Mouse (Mus musculus): ENCODE measurements around the gene Kcna2.
A peak's percentile ranks its signal among the peaks of the same experiment; 100 is the strongest.

DNA sequence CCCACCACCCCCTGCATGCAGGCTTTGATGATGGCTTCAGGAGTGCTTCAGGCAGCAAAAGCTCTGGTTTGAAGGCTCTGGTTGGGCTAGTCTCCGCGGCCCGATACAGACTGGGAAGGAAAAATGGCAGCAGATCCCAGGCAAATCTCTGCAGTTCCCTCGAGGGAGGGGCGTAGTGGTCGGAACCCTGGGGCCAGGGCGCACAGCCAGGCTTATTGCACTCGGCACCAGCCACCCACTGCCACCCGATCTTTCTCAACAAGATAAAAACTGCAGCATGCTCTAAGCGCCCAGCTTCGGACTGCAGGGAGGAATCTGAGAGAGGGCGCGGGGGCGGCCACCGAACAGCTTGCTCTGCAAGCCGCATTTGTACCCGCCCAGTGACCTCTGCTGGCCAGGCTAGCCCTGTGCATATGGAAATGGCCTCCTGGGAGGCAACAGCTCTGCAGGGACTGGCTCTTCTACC is 58.9 kb downstream of the Kcna2 start:
- TF ChIP-seq CTCF (IDR thresholded peaks at IDR 0.05; ENCODE audit: low read depth, low read length): peak; percentile 23; the same call in 1 of the 2 replicates
- TF ChIP-seq POLR2A (IDR thresholded peaks at IDR 0.05; ENCODE audit: extremely low read depth, insufficient read depth, low read length): no peak

All from liver, adult 2 months (tissue).